Mouse (Mus musculus) layer of hippocampus, adult 18-20 months (tissue): ENCODE results near the gene Cdkal1. TPM values are rescaled to one million over a fixed set of nuclear protein-coding genes. Genes with fewer than 3 reads are reported as not detected.
A peak's percentile ranks its signal among the peaks of the same experiment; 100 is the strongest.

Source experiments
- DNase-seq, 2 experiments: peaks; one replicate each; pipeline ENCODE4 v3.0.0; 2022; ENCODE audit warnings: low spot score in 2 of 2
- total RNA-seq, 2 experiments: library from RNA; stranded (reverse); gene quantifications; 2 replicates each; pipeline ENCODE4 v1.2.3; 2021

Cdkal1 gene
- total RNA-seq, 2 experiments from 2014 or later, result 26.0 to 26.3 TPM

- no peak for DNase-seq
Measured at GRCm38 (mm10) chr13:29360899-29361298, 494.6 kb downstream of the Cdkal1 start.

- no peak for DNase-seq
Measured at GRCm38 (mm10) chr13:29359341-29359740, 496.1 kb downstream of the Cdkal1 start.

GRCm38 (mm10) chr13:29357483-29357882 is 498.0 kb downstream of the Cdkal1 start:
- no peak for DNase-seq

DNA sequence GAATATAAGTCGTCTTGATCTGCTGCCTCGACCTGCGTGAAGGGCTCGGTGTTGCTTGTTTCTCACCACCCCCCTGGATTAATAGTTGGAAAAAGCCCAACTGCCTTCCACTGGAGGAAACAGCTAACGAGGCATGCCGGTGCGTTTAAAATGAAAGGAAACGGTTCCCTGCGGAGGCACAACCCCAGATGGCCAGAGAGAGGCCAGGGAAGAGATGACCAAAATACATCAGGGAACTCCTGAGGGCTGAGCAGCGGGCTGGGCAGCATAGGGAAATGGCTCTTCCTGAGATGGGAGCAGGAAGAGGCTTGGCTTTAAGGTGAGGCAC is 499.4 kb downstream of the Cdkal1 start:
- no peak for DNase-seq

DNA sequence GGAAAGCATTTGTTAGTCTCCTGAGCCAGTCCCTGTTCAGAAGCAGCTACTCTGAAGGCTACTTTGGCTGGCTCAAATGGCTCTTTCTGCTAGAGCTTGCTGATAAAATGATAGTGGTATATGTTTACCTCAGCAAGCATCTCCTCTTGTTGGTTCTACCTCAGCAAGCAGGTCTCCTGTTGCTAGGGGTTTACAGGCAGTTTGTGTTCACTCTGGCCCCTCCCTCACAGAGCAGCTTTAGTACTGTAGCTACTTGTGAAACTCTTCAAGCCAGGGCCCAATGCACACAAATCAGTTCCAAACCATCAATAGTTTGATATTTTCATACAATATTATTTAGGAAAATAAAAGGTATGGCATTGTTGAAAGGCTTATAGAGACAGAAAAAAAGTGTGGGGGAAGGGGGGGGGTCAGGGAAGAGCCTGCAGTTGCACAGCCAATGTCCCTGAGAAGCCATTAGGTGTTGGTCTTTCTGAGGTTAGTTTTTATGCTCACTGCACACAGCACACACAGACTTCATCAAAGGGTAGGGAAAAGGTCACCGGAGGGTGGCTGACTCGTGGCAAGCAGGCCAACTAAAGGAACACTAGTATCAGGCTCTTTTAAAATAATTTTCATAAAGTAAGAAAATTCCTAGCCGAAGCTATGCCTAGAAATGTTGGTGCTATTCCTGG is 499.9 kb downstream of the Cdkal1 start:
- no peak for DNase-seq

DNA sequence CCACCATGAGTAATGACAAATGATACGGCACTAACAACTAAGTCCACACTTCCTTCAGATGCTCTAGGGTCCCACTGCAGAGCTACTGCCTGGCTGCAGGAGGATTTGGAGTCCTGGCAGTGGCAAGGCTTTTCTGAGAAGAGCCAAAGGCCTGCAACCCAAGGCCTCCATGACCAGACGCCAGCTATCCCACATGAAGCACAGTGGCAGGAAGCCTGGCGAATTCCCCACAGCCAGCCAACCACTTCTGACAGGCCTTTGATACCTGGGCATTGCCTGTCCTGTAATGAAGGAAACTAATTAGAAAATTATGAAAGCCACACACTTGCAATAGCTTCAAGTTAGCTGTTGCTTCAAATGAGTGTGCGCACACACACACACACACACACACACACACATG is 500.5 kb downstream of the Cdkal1 start:
- DNase-seq, result no peak

- DNase-seq, result no peak
Measured at GRCm38 (mm10) chr13:29353888-29354415, 501.5 kb downstream of the Cdkal1 start.

DNA sequence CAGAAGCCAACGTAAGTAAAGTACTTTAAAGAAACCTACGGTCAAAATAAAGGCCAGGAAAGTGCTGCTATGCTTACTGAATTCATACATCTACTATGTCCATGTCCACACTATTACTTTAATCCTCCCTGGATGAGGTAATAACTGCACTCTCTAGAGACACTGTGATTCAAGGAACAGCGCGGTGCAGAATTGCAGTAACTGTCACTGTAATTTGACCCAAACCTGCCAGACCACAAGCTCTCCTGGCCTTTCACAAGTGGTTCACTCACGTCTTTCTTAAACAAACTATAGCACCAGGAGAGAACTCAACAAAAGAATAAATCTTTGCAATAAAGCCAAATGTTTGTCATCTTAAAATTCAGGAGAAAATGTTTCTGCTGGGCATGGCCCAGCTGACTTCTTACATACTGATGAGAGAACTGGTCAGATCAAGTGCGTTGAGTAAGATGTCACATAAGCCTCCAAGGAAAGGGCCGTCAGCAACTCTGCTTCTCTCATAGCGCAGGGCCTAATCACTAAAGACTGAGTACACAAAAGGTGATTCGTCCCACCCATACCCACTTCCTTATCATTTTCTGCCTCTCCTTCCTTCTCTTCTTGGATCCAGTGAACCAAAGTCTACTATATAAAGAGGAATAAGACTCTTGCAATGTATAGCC is 504.3 kb downstream of the Cdkal1 start:
- DNase-seq, result no peak

DNA sequence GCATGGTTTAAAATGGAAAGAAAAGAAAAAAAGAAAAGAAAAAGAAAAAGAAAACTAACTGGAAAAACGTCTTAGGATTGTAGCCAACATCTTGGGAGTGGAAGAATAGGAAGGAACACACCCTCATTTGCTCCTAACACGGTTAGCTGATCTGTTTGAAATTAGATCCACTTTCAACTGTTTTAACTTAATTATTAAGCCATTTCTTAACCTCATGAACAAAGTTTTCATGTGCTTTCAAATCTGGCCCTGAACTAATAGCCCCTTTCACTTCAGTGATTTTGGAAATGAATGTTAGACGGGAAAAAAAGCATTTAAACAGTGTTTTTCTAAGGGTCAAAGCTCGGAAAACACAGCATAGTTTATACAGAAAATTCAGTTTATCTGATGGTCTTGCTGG is 505.5 kb downstream of the Cdkal1 start:
- no peak for DNase-seq

- no peak for DNase-seq
Measured at GRCm38 (mm10) chr13:29349386-29349961, 506.0 kb downstream of the Cdkal1 start.

DNA sequence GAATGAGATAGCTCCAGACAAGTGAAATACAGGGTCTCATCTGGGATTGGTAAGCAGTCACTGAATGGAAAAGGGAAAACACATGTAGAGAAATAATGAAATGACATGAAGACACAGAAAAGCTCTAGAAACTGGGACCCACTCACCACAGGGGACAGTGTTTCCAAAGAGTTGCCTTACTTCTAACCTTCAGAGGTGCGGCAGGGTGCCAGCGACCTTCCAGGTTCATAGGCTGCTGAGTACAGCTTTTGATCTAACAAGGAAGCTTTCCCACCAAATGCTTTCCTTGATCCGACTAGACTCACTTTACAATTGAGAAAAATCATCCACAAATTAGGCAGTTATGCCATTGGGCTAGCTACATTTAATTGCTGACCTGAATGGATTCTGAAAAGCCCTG is 507.1 kb downstream of the Cdkal1 start:
- DNase-seq, result no peak

- peak in 1 of 2 experiments; percentile 22 for DNase-seq
Measured at GRCm38 (mm10) chr13:29332640-29333412, 522.6 kb downstream of the Cdkal1 start.

GRCm38 (mm10) chr13:29325946-29326345 is 529.5 kb downstream of the Cdkal1 start:
- DNase-seq, result no peak

DNA sequence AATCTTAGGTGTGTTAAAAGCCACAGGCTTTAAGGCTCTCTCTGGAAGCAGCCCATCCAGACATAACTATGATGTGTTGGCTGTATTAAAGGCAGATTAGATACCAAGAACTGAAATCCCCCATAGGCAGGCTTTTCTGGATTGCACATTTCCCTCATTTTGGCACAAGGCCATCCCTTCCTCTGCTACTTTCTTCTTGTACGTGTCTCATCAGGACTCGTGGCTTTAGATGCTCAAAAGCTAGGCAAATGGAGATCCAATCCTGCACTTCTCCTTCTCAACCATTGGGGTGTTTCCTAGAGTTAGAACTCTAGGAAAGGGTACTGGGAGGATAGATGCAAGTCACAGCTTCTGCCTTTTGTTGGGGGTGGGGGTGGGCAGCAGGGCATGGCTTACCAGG is 535.1 kb downstream of the Cdkal1 start:
- no peak for DNase-seq

DNA sequence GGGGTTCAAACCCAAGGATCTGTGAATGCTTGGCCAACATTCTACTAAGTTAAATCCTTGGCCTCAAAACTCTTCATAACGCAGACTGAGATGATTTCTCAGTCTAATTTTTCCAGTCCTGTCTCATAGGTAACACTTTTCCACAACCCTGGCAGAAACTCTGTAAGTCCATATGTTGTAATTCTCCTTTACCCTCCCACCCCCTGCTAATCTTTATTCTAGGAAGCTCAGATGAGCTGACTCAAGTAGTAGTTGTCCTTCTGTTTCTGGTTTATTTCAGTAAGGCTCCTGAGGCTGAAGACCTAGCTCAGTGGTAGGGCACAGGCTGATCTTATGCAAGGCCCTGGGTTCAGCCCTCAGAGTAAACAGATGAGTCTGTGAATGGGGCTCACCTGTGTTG is 537.8 kb downstream of the Cdkal1 start:
- no peak for DNase-seq

DNA sequence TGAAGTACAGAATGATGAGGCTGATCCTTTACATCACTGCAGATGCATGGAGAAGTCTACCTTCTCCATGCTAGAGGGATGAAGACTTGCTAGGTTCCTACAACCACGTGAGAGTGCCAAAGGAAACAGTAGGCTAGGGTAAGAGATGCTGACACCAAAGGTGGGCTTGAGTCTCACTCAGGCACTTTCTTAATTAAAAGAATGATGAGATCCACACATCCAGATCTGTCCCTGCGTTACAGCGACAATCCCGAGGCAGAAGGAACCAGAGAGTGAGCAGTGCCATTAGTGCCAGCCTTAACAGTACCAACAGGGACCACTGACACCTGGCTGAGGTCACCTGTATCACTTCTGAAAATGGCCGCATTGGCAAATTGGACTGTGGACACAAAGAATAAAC is 539.2 kb downstream of the Cdkal1 start:
- no peak for DNase-seq

- no peak for DNase-seq
Measured at GRCm38 (mm10) chr13:29312026-29312425, 543.4 kb downstream of the Cdkal1 start.

- DNase-seq, result peak in 1 of 2 experiments; percentile 47
Measured at GRCm38 (mm10) chr13:29307420-29307819, 548.1 kb downstream of the Cdkal1 start.

DNA sequence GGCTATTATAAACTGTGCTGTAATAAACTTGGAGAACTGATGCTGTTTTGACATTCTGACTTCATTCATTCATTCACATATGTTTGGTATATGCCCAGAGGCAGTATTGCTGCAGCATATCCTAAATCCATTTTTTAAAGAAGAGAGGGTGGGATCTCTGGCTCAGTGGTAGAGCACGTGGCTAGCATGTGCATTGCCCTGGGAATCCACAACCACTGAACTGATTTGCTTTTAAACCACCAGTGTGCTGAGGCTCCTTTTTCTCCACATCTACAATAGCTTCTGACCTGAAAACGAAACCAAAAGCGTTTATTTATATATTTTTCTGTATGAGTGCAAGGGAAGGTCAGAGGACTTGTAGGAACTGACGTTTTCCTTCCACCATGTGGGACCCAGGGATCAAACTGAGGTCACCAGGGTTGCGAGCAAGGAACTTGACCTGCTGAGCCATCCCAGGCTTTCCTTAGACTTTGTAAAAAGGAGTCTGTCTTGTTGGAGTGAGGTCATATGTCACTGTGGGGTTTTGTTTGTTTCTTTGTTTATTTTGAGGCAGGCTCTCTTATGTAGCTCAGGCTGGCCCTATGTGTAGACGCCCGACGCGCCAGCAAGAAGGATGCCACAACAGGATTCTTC is 562.8 kb downstream of the Cdkal1 start:
- DNase-seq, result no peak

DNA sequence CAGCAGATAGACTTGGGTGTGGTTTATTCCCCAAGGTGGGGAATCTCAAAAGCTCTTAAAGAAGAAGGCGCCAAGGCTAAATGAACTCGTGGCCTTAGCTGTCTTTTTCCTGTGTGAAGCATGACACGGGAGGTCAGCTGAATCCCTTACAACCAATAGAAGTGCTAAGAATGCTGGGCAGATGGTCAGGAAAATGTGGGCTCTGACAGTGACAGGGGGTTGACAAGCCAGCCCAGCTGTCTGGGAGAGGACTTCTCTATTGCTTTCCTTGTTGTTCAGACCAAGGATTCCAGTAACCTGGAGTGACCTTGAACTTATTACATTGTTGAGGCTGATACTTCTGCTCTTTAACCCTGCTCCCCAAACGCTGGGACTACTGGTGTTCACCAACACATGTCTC is 564.9 kb downstream of the Cdkal1 start:
- DNase-seq, result no peak

GRCm38 (mm10) chr13:29285058-29285457 is 570.4 kb downstream of the Cdkal1 start:
- DNase-seq, result no peak
